Mouse (Mus musculus) heart, adult 2 months (tissue): ENCODE data around the gene AC134908.4.

Experiments
- CTCF ChIP-seq: fragments of 200-600 bp; IDR thresholded peaks from 2 replicates; pipeline ENCODE4 v1.8.1; 2022; ENCODE audit warnings: antibody characterized with exemption, mild to moderate bottlenecking, moderate library complexity
- EP300 ChIP-seq: fragments of 200-500 bp; IDR thresholded peaks from 2 replicates; pipeline ENCODE4 v1.6.1; 2011; ENCODE audit warnings: low read depth, low read length, control low read depth; ENCODE audit not compliant: insufficient read depth
- POLR2A ChIP-seq: fragments of 200-500 bp; IDR thresholded peaks from 2 replicates; pipeline ENCODE4 v1.6.1; 2011; ENCODE audit warnings: mild to moderate bottlenecking, low read depth, low read length, control low read depth; ENCODE audit not compliant: insufficient read depth

GRCm38 (mm10) chr17:25827011-25827410 is 31.6 kb upstream of the AC134908.4 start:
- no peak for TF ChIP-seq EP300
- TF ChIP-seq CTCF = no peak
- TF ChIP-seq POLR2A = no peak
